Mouse (Mus musculus) embryonic facial prominence, embryonic 10.5 days (tissue): ENCODE data around the gene Figla. TPM values are rescaled to one million over a fixed set of nuclear protein-coding genes. Genes with fewer than 3 reads are reported as not detected.
A peak's percentile ranks its signal among the peaks of the same experiment; 100 is the strongest.
"Not testable (repeated sequence)": the region's sequence is repeated elsewhere in the genome, so short reads cannot be mapped to it uniquely, and the experiment has no call there.

Source experiments
- DNase-seq: peaks from one replicate; pipeline ENCODE4 v3.0.0-alpha.2; 2017; ENCODE audit warnings: low spot score
- H3K27ac ChIP-seq: fragments of 300-500 bp; sonication (generic); replicated peaks from 2 replicates; pipeline ENCODE4 v1.5.1; 2016; ENCODE audit warnings: mild to moderate bottlenecking
- H3K27me3 ChIP-seq: fragments of 300-500 bp; sonication (generic); replicated peaks from 2 replicates; pipeline ENCODE4 v1.6.1; 2016; ENCODE audit warnings: low read depth, mild to moderate bottlenecking; ENCODE audit not compliant: poor library complexity, severe bottlenecking
- H3K36me3 ChIP-seq: fragments of 300-500 bp; sonication (generic); replicated peaks from 2 replicates; pipeline ENCODE4 v1.6.1; 2016; ENCODE audit warnings: mild to moderate bottlenecking, moderate library complexity
- H3K4me1 ChIP-seq: fragments of 300-500 bp; sonication (generic); 2 replicates; pipeline ENCODE4 v1.6.1; 2016
- H3K4me3 ChIP-seq: fragments of 300-500 bp; sonication (generic); 2 replicates; pipeline ENCODE4 v1.5.1; 2016; ENCODE audit warnings: mild to moderate bottlenecking, moderate library complexity
- H3K9me3 ChIP-seq: fragments of 300-500 bp; sonication (generic); 2 replicates; pipeline ENCODE4 v1.6.1; 2016; ENCODE audit warnings: mild to moderate bottlenecking
- WGBS: fragments of 180-500 bp; shearing (Covaris S2); methylation state at CpG from one replicate; pipeline ENCODE4 v1.1.7; 2016; 5-methylcytosine and 5-hydroxymethylcytosine counted together
- polyA plus RNA-seq: library from polyadenylated mRNA; unstranded; fragments of >200 nt; fragmentation: Nextera tagmentation; extraction: Ambion mirVana; gene quantifications from 2 replicates; pipeline ENCODE4 v1.2.1, GENCODE M21; 2016

Figla gene
- polyA plus RNA-seq, result not detected in 2 replicates

- WGBS, result 89% methylated on average over 9 of the region's 9 CpGs
- H3K36me3 ChIP-seq, result no peaks in the 10 kb centered on the region
- H3K27ac ChIP-seq, result no peak within 1 kb of the TSS
- H3K27me3 ChIP-seq, result no peaks in the 10 kb centered on the region
- no peaks in the 10 kb centered on the region for H3K4me1 ChIP-seq
- H3K9me3 ChIP-seq, result no peaks in the 10 kb centered on the region
- no peak within 1 kb of the TSS for H3K4me3 ChIP-seq
- no peak for DNase-seq
Measured at GRCm38 (mm10) chr6:86015871-86016270, at the start of gene Figla. TSS of gene Figla (plus strand) at chr6:86016171.

- no peak overlapping the region for H3K27ac ChIP-seq
- H3K27me3 ChIP-seq, result no peaks in the 10 kb centered on the region
- no peaks in the 10 kb centered on the region for H3K9me3 ChIP-seq
- peaks cover 5% of the 10 kb centered on the region for H3K4me1 ChIP-seq
- no peak for DNase-seq
- H3K36me3 ChIP-seq, result no peaks in the 10 kb centered on the region
- H3K4me3 ChIP-seq, result no peak overlapping the region
- WGBS, result 80% methylated on average over 4 of the region's 4 CpGs
Measured at GRCm38 (mm10) chr6:85966686-85967085, 49.3 kb upstream of the Figla start.

- no peak for DNase-seq
- 72% methylated on average over 2 of the region's 2 CpGs for WGBS
- no peaks in the 10 kb centered on the region for H3K27me3 ChIP-seq
Measured at GRCm38 (mm10) chr6:85969889-85970288, 46.1 kb upstream of the Figla start.

GRCm38 (mm10) chr6:85972699-85973098 lies 43.3 kb upstream of the Figla start:
- H3K27me3 ChIP-seq, result no peaks in the 10 kb centered on the region
- no peaks in the 10 kb centered on the region for H3K9me3 ChIP-seq
- H3K4me1 ChIP-seq, result no peaks in the 10 kb centered on the region
- no peak for DNase-seq
- no peaks in the 10 kb centered on the region for H3K36me3 ChIP-seq
- H3K27ac ChIP-seq, result no peak overlapping the region
- 71% methylated on average over 3 of the region's 3 CpGs for WGBS
- no peak overlapping the region for H3K4me3 ChIP-seq

More at GRCm38 (mm10) chr6:85969889-85970288, 46.1 kb upstream of the Figla start:
- Histone ChIP-seq H3K4me3 (no peak overlapping the region), H3K4me1 (no peaks in the 10 kb centered on the region), H3K36me3 (no peaks in the 10 kb centered on the region), H3K27ac (no peak overlapping the region), H3K9me3 (no peaks in the 10 kb centered on the region)

- 82% methylated on average over 3 of the region's 3 CpGs for WGBS
- Histone ChIP-seq H3K4me3 (no peak overlapping the region), H3K36me3 (no peaks in the 10 kb centered on the region), H3K27ac (no peak overlapping the region), H3K4me1 (no peaks in the 10 kb centered on the region), H3K27me3 (no peaks in the 10 kb centered on the region), H3K9me3 (no peaks in the 10 kb centered on the region)
- DNase-seq, result no peak
Measured at GRCm38 (mm10) chr6:85973336-85973735, 42.6 kb upstream of the Figla start.

- H3K27me3 ChIP-seq, result no peaks in the 10 kb centered on the region
- H3K4me3 ChIP-seq, result no peak overlapping the region
- H3K27ac ChIP-seq, result no peak overlapping the region
- WGBS, result 63% methylated on average over 10 of the region's 10 CpGs
- no peak for DNase-seq
- no peaks in the 10 kb centered on the region for H3K36me3 ChIP-seq
- H3K4me1 ChIP-seq, result no peaks in the 10 kb centered on the region
- no peaks in the 10 kb centered on the region; the same call in 1 of the 2 replicates for H3K9me3 ChIP-seq
Measured at GRCm38 (mm10) chr6:85974941-85975617, 40.9 kb upstream of the Figla start.

GRCm38 (mm10) chr6:85975761-85976160 lies 40.2 kb upstream of the Figla start:
- no peaks in the 10 kb centered on the region for H3K4me1 ChIP-seq
- H3K27me3 ChIP-seq, result no peaks in the 10 kb centered on the region
- 88% methylated on average over 1 of the region's 1 CpGs for WGBS
- H3K27ac ChIP-seq, result no peak overlapping the region
- DNase-seq, result no peak
- no peak overlapping the region for H3K4me3 ChIP-seq
- H3K36me3 ChIP-seq, result no peaks in the 10 kb centered on the region
- no peaks in the 10 kb centered on the region; the same call in 1 of the 2 replicates for H3K9me3 ChIP-seq

- DNase-seq, result no peak
- Histone ChIP-seq H3K9me3 (no peaks in the 10 kb centered on the region; the same call in 1 of the 2 replicates), H3K36me3 (no peaks in the 10 kb centered on the region), H3K4me3 (no peak overlapping the region), H3K27ac (no peak overlapping the region), H3K4me1 (no peaks in the 10 kb centered on the region), H3K27me3 (no peaks in the 10 kb centered on the region)
- WGBS, result 87% methylated on average over 5 of the region's 5 CpGs
Measured at GRCm38 (mm10) chr6:85976242-85976641, 39.7 kb upstream of the Figla start.

- not testable (repeated sequence) for H3K27ac ChIP-seq, H3K4me1 ChIP-seq, H3K36me3 ChIP-seq, DNase-seq, H3K9me3 ChIP-seq, H3K4me3 ChIP-seq, H3K27me3 ChIP-seq
- 83% methylated on average over 4 of the region's 4 CpGs for WGBS
Measured at GRCm38 (mm10) chr6:85978736-85979135, 37.2 kb upstream of the Figla start.

- DNase-seq, result no peak
- Histone ChIP-seq H3K27ac (no peak overlapping the region), H3K36me3 (no peaks in the 10 kb centered on the region), H3K4me3 (no peak overlapping the region), H3K27me3 (no peaks in the 10 kb centered on the region), H3K9me3 (no peaks in the 10 kb centered on the region), H3K4me1 (no peaks in the 10 kb centered on the region)
- 80% methylated on average over 8 of the region's 8 CpGs for WGBS
Measured at GRCm38 (mm10) chr6:85984351-85984750, 31.6 kb upstream of the Figla start.

- not testable (repeated sequence) for H3K9me3 ChIP-seq, H3K27ac ChIP-seq, H3K36me3 ChIP-seq, H3K4me3 ChIP-seq, DNase-seq, H3K27me3 ChIP-seq, H3K4me1 ChIP-seq
- 87% methylated on average over 5 of the region's 5 CpGs for WGBS
Measured at GRCm38 (mm10) chr6:85989570-85989969, 26.4 kb upstream of the Figla start.

GRCm38 (mm10) chr6:85990774-85991173 lies 25.2 kb upstream of the Figla start:
- not testable (repeated sequence) for H3K9me3 ChIP-seq, H3K36me3 ChIP-seq, H3K4me1 ChIP-seq, DNase-seq, H3K4me3 ChIP-seq, H3K27ac ChIP-seq, H3K27me3 ChIP-seq
- 92% methylated on average over 5 of the region's 5 CpGs for WGBS

GRCm38 (mm10) chr6:86003405-86003925 lies 12.5 kb upstream of the Figla start:
- WGBS, result 74% methylated on average over 18 of the region's 18 CpGs
- DNase-seq, result peak; percentile 22
- peaks cover 7% of the 10 kb centered on the region for H3K4me1 ChIP-seq

More at GRCm38 (mm10) chr6:86003405-86003925, 12.5 kb upstream of the Figla start:
- H3K4me3 ChIP-seq, result no peak overlapping the region
- H3K9me3 ChIP-seq, result peaks cover 3% of the 10 kb centered on the region; the same call in 1 of the 2 replicates
- H3K27me3 ChIP-seq, result no peaks in the 10 kb centered on the region
- H3K27ac ChIP-seq, result no peak overlapping the region
- H3K36me3 ChIP-seq, result no peaks in the 10 kb centered on the region
